Mouse (Mus musculus) myocyte (in vitro differentiated cells): ENCODE results near the gene Ctcfl.

ENCODE experiments used
- MAX ChIP-seq: IDR thresholded peaks from one replicate; pipeline ENCODE4 v1.6.1; 2011; ENCODE audit warnings: low read depth, mild to moderate bottlenecking, control low read depth
- POLR2A ChIP-seq: IDR thresholded peaks from one replicate; pipeline ENCODE4 v1.6.1; 2011; ENCODE audit warnings: low read depth, mild to moderate bottlenecking, control low read depth, moderate library complexity; ENCODE audit not compliant: insufficient read length
- POLR2AphosphoS2 ChIP-seq: IDR thresholded peaks from one replicate; pipeline ENCODE4 v1.6.1; 2011; ENCODE audit warnings: low read depth, control low read depth; ENCODE audit not compliant: insufficient read length
- TCF12 ChIP-seq: IDR thresholded peaks from one replicate; pipeline ENCODE4 v1.6.1; 2011; ENCODE audit warnings: mild to moderate bottlenecking, control low read depth; ENCODE audit not compliant: poor library complexity, insufficient read depth, severe bottlenecking

DNA sequence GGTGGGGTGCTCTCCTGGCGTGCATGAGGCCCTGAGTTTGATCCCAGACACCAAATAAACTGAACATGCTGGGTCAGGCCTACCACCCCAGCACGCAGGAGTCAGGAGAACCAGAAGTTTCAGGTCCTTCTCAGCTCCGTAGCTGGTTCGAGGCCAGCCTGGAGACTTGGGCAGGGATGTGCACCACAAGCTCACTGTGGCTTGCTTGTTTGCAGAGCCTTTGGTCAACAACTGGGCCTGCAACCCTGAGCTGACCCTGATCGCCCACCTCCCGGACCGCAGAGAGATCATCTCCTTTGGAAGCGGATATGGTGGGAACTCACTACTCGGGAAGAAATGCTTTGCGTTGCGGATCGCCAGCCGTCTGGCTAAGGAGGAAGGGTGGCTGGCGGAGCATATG is 35.6 kb upstream of the Ctcfl start:
- TF ChIP-seq POLR2A: no peak
- TF ChIP-seq TCF12: no peak
- TF ChIP-seq MAX: no peak
- TF ChIP-seq POLR2AphosphoS2: no peak
